Mouse (Mus musculus) layer of hippocampus, adult 9-10 months (tissue): ENCODE data around the gene Canx.
A peak's percentile ranks its signal among the peaks of the same experiment; 100 is the strongest.
"Not testable (repeated sequence)": the region's sequence is repeated elsewhere in the genome, so short reads cannot be mapped to it uniquely, and the experiment has no call there.

Experiments used
- DNase-seq: peaks from one replicate; pipeline ENCODE4 v3.0.0; 2022; ENCODE audit warnings: low spot score

Gene Canx

DNA sequence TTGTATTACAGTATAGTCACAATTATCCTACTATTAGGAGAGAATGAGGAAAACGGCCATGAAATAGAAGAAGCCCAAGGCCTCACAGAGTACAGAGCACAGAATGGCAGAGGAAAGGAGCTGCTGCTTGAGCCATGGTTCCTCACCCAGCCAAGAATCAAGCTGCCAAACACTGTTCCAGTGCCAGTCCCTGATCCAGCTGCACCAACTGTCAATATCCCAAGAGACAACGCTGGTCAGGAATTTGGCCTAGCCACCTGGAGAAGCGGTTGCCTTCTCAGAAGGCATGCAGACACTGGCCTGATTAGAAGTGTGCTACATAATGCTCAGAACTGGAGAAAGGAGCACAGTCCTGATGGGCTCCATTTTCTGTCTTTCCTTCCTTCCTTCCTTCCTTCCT, 7.7 kb upstream of the Canx start:
- no peak for DNase-seq

DNA sequence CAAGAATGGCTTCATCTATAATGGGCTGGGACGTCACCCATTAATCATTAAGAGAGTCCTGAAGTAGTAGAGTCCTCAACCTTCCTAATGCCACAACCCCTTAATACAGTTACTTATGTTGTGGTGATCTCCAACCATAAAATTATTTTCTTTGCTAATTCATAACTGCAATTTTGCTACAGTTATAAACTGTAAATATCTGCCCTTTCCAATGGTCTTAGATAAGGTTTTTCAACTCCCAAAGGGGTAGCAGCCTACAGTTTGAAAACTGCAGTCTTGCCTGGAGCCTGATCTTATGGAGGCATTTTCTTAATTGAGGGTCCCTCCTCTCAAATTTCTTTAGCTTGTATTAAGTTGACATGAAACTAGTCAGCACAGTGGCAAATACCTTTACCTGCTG, 3.9 kb upstream of the Canx start:
- DNase-seq: no peak

DNA sequence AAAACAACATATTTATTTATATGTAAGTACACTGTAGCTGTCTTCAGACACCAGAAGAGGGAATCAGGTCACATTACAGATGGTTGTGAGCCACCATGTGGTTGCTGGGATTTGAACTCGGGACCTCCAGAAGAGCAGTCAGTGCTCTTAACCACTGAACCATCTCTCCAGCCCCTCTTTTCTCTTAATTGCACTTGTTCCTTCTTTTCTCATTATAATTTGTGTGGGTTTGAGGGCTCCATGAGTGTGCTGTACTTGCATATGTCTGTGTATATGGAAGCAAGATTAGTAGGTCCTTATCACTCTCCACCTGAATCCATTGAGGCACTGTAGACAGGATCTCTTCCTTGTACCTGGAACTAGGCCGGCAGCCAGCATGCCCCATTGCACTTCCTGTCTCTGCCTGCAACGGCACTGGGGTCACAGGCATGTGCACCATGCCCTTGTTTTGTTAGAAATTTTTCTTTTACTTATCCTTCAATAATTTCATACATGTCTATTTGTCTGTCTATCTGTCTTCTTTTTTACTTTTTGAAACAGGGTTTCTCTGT, 2.7 kb upstream of the Canx start:
- no peak for DNase-seq

DNA sequence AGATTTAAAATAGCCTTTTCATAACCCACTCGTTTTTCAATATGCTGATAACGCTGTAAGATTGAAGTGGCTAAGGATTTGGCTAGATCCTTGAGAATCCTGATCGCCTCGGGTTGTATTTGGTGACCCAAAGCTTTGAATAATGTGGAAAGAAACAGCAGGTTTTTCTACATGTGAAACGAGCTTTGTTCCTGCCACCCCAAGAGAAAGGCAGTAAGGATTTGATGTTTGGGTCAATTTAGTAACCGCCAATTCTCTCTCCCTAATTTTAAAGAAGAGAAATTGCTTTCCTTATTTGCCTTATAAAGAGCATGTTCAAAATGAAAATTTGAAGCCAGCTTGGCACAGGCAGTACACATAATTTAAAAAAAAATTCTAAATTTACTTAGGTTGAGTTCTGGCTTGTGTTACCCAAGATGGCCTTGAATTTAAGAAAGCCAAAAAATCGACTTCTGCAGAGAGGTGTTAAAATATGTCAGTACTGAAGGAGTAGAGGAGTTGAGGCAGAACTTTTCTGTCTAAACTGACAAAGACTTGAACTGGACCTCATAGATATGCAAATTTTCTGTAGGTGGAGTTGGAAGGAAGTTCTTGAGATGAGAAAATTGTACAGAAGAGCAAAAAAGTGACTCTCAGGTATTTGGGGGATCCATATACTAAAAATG, 961 bp upstream of the Canx start:
- DNase-seq: no peak

DNA sequence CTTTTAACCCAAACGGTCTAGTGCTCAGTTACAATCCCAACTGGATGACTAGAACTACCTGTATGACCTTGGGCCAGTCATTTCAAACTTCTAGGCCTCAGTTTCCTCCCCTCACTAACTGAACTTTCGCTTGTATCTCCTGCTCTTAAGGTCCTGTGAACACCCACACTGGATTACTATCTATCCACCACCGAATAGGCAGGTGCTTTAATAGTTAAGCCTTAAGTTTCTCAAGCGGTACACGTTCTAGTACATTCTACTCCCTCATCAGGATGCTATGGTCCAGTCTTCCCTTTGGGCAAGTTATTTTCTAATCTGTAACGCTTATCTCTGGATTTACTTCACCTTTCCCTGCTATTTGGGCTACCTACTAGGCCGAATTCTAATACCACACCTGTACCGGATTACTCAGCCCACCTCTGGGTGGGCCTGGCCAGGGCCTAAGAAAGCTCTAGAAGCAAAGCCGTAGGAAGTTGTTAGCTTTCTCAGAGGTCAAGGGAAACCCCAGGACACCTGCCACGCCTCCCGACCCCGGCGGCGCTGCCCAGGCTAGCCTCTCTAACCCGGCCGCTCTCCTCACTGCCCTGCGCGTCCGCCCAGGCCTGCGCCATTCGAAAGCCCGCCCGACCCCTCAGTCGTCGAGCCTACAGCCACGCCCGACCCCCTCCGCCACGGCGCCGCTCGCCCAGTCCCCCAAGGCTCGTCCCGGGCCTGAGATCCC, 562 bp downstream of the Canx start:
- no peak for DNase-seq

DNA sequence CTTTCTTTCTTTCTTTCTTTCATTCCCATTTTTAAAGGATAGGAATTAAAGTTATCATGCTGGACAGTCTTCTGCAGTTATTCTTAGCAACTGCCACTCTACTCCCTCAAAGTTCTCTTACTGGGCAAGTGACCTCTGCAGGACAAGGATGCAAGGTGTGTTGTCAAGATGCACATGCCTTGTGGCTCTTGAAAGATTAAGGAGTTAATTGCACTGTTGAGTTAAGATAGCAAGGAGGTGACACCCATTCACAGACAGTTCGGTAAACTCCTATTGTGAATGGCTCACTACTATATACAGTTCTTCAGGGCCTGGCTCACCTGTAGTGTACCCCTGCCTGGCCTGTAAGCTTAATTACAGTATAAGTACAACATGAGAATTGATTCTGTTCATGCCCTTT, 1.6 kb downstream of the Canx start:
- DNase-seq: no peak

DNA sequence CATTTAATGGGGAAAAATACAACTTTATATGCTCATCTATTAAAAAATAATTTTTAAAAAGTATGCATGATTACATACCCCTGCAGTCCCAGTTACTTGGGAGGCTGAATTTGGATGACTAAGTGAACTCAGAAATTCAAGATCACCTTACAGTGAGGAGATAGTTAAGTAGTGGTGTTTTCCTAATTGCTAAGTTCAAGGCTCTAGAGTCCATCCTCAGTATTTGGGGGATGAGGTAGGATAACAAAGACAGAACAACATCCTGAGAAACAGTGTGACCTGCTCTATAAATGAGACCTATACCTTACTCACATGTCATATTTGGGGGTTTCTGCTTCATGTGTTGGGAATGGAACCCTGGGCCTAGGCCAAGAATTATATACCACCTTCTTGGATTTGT, 3.1 kb downstream of the Canx start:
- no peak for DNase-seq

DNA sequence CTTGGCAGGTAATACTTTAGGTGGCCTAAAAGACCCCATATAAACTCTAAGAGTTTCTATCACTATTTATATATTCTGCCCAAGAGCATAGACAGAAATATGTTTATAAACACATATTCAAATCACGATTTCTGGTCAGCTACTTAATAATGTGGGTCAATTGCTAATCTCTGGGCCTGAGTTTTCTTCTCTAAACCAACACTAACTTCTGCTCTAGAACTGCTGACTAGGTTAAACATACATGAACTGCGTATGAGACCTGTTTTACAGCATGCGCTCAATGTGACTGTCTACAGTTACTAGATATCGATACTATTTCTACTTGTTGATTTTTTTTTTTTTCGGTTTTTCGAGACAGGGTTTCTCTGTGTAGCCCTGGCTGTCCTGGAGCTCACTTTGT, 4.2 kb downstream of the Canx start:
- DNase-seq: no peak

DNA sequence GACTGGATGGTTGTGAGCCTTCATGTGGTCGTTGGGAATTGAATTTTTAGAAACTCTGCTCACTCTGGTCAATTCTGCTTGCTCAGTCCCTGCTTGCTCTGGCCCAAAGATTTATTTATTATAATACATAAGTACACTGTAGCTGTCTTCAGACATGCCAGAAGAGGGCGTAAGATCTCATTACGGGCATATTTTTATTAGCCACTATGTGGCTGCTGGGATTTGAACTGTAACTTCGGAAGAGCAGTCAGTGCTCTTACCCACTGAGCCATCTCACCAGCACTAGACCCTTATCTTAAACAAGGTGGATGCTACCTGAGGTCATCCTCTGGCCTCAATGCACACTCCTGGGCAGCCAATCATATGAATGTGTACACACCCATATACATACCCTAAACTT, 6.1 kb downstream of the Canx start:
- not testable (repeated sequence) for DNase-seq

DNA sequence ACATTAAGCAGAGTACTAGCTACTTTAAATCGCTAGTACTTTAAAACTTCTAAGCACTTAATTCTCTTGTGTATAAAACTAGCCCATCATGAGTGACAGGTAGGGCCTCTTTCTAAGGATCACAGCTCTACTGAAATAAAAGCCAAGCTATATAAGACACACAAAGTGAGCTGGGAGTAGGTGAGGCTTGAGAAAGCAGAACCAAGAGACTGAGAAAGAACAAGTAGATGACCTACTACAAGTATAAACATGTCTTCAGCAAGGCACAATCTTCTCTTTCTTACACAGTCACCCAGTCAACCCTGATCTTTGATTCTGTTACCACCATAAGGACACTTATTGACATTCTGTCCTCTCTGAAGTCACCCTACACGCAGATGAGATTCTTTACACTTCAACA, 12.7 kb downstream of the Canx start:
- no peak for DNase-seq

DNA sequence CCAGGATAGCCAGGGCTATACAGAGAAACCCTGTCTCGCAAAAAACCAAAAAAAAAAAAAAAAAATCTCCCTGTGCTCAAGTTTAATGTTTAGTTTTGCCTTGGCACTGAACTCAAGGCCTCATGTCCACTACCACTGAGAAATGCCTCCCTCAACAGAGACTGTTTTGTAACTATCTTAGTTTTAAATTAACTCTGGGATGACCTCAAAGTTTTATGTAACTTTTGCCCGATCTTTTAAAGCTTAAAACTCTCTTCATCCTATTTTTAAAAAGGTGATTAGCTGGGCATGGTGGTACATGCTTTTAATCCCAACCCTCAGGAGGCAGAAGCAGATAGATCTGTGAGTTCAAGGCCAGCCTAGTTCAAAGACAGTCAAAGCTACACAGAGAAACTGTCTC, 22.1 kb downstream of the Canx start:
- no peak for DNase-seq

DNA sequence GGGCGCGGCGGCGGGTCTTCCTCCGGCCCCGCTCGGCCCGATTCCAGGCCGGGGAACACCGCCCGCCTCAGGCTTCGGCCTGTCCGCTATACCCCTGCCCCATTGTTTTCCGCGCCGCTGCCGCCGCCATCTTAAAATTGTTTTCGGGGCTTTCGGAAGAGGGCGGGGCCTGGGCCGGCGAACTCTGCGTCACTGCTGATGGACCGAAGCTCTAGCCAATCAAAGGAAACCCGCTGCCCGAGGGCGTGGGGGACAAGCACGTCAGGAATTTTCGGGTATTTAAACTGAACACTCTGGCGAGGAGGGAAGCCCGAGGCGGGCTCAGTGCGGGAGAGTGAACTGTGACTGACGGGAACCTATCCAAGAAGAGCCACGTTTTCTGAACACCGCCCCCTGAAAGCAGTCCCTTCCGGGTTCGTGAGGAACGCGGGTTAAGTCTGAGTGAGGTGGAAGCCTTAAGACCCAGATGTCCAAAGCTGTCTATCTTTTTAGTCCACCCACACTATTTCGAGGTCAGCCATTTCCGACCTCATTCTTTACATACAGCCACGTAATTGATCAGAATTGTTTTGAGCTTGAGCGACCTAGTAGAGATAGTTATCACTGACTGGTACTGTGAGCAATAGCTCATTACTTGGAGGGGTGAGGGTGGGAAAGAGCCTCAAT, 33.1 kb downstream of the Canx start, which contains the start of gene Maml1:
Gene Maml1, minus strand, starts transcription at position 122 of the 666 bp plus-strand sequence.
- peak; percentile 95 for DNase-seq

DNA sequence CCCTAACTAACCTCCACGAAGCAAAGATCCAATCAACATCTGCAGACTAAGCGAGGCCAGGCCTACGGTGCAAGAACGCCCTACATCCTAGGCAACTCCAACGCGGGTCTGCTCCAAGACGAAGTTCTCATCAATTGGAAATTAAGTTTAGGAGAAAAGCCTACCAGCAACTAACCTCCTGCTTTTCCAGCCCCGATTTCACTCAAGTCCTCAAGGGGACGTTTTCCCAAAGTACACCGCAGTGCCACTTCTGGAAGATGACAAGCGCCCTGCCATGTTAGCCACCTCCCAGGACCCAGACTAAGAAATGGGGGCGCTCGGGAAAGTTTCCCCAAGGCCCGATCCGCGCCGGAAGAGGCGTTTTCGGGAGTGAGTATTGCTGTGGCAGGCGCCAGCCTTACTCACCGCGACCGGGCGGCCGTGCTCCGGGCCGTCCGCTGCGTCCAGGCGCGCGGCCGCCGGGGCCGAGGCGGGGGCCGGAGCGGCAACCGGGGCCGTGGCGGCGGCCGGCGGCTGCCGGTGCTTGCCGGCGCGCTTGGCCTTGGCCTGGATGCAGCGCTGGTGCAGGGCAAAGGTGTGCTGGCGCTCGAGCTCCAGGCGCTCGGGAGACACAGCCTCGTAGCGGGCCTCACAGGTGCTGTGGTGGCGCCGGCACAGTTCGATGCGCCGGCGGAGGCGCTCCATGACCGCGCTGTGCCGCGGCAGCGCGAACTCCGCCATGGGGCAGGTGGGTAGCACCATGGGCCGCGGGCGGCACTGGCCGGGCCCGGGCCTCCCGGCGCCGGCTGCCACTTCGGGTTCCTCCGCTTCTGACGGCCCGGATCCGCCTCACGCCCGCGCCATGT, 33.9 kb downstream of the Canx start:
- DNase-seq: no peak

DNA sequence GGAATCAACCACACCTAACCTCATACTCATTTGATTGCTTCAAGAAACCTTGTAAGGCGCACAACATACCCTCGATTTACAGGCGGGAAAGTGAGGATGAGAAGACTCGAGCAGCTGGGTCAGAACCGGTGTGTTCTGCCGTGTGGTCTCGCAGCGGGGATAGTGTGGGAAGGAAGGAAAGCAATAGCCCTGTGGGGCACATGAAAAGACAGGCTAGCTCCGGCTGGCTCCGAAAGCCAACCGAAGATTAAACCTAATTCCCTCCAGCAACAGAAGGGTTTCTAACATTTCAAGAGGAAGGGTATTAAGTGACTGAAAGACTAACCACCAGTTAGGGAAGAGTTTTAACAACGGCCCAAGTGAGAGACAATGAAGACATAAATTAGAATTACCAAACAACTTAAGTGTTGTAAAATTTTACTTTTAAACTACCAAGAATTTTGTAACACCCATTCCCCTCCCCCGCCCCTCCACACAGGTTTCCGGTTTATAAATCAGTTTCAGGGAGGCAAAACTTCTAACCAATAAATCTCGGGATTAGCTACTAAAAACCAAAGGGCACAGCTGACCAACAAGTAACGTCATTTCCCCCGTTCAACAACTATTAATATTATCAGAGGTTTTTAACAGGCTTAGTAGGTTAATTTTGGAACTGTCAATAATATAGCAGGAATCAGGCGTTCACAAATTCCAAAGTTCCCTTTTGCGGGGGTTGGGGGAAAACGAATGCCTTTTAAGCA, 34.8 kb downstream of the Canx start:
- no peak for DNase-seq

DNA sequence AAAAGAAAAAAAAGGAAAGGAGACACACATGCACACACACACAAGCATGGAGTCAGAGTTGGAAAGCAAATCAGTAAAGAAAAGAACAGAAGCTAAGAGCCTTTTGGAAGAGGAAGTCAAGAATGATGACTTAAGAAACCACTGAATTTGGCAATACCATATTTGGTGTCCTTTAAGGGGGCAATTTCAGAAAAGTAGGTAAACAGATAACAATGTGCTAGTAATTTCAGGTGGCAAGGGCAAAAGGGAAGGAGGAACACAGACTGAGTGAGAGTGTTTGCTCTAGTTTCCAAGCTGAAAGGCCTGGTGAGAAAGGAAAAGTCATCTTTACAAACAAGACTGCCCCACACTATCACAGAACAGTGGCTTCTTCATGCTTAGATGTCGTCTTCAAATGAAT, 39.0 kb downstream of the Canx start:
- no peak for DNase-seq

DNA sequence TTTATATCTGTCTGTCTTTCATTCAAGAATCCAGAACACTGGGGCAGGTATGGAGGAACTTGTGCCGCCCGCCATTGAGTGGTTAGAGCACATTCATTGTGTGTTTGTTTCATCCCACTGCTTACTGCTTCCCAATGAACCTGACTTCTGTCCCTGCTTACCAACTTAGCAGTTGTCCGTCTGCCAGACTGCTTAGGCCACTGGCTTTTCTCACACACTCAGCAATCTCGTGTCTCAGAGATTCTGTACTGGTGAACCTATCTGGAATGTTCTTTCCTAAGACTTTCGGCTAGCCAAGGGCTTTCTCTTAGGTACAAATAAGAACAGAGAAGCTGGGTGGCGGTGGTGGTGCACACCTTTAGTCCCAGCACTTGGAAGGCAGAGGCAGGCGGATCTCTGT, 39.8 kb downstream of the Canx start:
- DNase-seq: no peak

DNA sequence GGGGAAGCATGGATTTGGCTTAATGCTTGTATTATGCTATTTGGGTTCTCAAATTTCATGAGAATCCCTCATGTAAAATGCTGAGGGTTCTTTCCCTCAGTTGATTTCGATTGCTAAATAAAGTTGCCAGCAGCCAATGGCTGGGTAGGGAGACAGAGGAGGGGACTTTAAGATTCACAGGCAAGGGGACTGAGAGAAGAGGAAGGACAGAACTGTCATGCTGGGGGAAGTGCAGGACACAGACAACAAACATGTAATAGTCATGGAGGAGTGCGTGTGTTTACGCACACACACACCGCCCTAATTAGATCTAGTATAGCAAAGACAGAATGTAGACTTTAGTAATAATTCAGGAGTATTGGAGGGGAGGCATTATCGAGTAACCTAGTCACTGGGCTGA, 40.2 kb downstream of the Canx start:
- no peak for DNase-seq

DNA sequence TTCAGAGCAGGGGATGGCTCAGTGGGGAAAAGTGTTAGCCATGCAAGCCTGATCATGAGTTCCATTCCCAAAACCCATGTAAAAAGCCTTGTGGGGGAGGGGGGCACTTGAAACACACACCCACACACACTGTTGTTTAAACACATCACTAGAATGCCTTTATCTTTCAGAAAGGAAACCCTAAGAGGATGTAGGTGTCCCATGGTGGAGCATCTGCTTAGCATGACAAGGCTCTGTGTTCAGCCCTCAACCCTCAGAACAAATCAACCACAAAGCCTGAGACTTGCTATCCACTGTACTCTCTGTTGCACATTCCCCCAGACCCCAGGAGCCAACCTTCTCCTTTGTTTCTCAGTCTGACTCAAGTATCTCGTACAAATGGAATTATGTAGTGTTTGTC, 45.4 kb downstream of the Canx start:
- no peak for DNase-seq

DNA sequence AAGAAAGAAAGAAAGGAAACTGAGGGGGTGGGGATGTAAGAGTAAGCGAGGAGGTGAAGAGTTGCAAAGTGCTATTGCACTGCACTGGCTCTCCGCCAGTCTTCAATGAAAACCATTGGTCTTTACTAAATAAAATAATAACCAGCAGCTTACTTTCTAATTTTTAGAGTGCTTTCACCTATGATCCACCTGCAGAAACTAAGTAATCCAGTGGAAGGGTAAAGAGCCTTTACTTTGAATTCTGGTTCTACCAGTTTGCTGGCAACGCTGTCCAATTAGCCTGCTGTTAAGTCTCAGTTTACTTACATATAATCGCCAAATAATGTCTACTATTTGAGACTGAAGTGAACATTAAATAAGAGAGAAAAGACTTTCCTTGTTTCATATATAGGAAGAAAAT, 46.5 kb downstream of the Canx start:
- DNase-seq: no peak

DNA sequence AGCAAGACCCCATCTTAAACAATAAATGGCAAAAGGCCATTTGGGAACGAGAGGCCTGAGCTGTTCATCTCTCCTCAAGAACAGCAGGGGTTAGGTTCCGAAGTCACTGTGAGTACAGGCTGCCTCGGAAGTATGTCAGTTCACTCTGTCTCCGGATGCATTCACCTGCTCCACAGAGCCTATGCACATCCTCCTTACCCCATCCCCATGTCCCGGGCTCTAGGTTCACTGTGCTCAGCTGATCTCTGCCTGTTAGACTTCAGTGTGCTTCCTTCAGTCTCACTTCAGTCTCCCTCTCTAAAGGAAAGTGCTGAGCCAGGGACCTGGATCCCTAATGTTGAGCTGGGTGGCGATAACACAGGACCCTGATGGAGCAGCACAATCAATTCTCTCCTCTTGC, 47.8 kb downstream of the Canx start:
- DNase-seq: no peak

DNA sequence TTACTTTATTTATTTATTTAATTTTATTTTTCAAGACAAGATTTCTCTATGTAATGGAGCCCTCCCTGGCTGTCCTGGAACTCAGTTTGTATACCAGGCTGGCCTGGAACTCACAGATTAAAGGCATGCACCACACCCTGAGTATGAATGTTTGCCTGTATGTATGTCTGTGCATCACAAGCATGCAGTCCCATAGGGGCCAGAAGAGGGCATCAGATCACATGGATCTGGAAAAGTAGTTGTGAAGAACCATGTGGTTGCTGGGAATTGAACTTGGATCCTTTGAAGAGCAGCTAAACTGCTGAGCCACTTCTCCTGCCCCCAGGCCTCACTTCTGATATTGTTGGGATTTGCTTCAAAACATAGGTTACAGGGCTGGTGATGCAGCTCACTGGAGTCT, 48.4 kb downstream of the Canx start:
- no peak for DNase-seq
